Mouse (Mus musculus) hindbrain, embryonic 14.5 days (tissue): ENCODE results near the gene Rgp1. TPM values are rescaled to one million over a fixed set of nuclear protein-coding genes. Genes with fewer than 3 reads are reported as not detected.
"Not testable (repeated sequence)": the region's sequence is repeated elsewhere in the genome, so short reads cannot be mapped to it uniquely, and the experiment has no call there.

Experiments used
- ATAC-seq: fragments of 200-750 bp; cut with Nextera tagmentation; 2 replicates; pipeline ENCODE4 v1.8.0; 2017; ENCODE audit warnings: moderate number of reproducible peaks, mild to moderate bottlenecking, moderate TSS enrichment, moderate library complexity; ENCODE audit not compliant: low FRiP score
- DNase-seq: peaks from one replicate; pipeline ENCODE4 v3.0.0-alpha.2; 2015; ENCODE audit warnings: low spot score
- H3K27ac ChIP-seq: fragments of 300-500 bp; sonication (generic); 2 replicates; pipeline ENCODE4 v1.5.1; 2014; ENCODE audit warnings: mild to moderate bottlenecking, moderate library complexity
- H3K27me3 ChIP-seq: fragments of 300-500 bp; sonication (generic); 2 replicates; pipeline ENCODE4 v1.6.1; 2014; ENCODE audit warnings: mild to moderate bottlenecking, low read length, mixed read lengths; ENCODE audit not compliant: control insufficient read depth, insufficient read depth
- H3K36me3 ChIP-seq: fragments of 300-500 bp; sonication (generic); replicated peaks from 2 replicates; pipeline ENCODE4 v1.6.1; 2014; ENCODE audit not compliant: control insufficient read depth, insufficient read depth
- H3K4me1 ChIP-seq: fragments of 300-500 bp; sonication (generic); replicated peaks from 2 replicates; pipeline ENCODE4 v1.6.1; 2014; ENCODE audit warnings: antibody characterized with exemption, low read length, mixed read lengths; ENCODE audit not compliant: control insufficient read depth, insufficient read depth
- H3K4me2 ChIP-seq: fragments of 300-500 bp; sonication (generic); replicated peaks from 2 replicates; pipeline ENCODE4 v1.6.1; 2014; ENCODE audit warnings: mild to moderate bottlenecking, moderate library complexity
- H3K4me3 ChIP-seq: fragments of 300-500 bp; sonication (generic); replicated peaks from 2 replicates; pipeline ENCODE4 v1.5.1; 2014; ENCODE audit warnings: mild to moderate bottlenecking, low read length
- H3K9ac ChIP-seq: fragments of 300-500 bp; sonication (generic); 2 replicates; pipeline ENCODE4 v1.6.1; 2014
- H3K9me3 ChIP-seq: fragments of 300-500 bp; sonication (generic); 2 replicates; pipeline ENCODE4 v1.6.1; 2016; ENCODE audit warnings: low read length; ENCODE audit not compliant: control insufficient read depth
- WGBS: fragments of 180-500 bp; shearing (Covaris S2); extraction: QIAGEN DNeasy Blood & Tissue Kit; methylation state at CpG from one replicate; pipeline ENCODE4 v1.1.7; 2014; 5-methylcytosine and 5-hydroxymethylcytosine counted together
- polyA plus RNA-seq: library from polyadenylated mRNA; unstranded; fragments of >200 nt; fragmentation: Nextera tagmentation; extraction: Ambion mirVana; gene quantifications from 2 replicates; pipeline ENCODE4 v1.2.1, GENCODE M21; 2014

Gene Rgp1
- polyA plus RNA-seq, 1 experiment from 2014 or later = 25.2 TPM

DNA sequence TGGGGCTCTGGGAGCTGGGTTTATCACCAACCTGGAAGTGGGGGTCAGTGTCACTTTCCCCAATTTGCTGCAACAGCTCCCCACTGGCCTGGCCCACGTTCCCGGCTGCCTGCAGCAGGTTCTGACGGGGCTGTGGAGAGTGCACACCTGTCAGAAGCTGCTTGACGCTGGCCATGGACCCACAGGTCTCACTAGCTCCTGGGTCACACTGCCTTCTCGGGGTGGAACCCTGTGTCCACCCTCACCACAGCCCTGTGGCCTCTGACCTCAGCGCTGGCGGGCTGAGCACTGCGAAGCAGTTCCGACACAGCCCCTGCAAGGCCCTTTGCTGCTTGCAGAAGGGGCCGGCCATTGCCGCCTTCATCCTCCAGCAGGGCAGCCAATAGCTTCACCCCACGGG, 29.5 kb upstream of the Rgp1 start:
- no peak overlapping the region for H3K9ac ChIP-seq
- no peak overlapping the region for H3K4me3 ChIP-seq
- no peaks in the 10 kb centered on the region for H3K9me3 ChIP-seq
- H3K4me1 ChIP-seq = no peaks in the 10 kb centered on the region
- H3K27me3 ChIP-seq = no peaks in the 10 kb centered on the region
- H3K36me3 ChIP-seq = peaks cover 100% of the 10 kb centered on the region
- ATAC-seq (no peak), DNase-seq (no peak)
- H3K4me2 ChIP-seq = no peak overlapping the region
- no peak overlapping the region for H3K27ac ChIP-seq
- WGBS = 93% methylated on average over 12 of the region's 12 CpGs

DNA sequence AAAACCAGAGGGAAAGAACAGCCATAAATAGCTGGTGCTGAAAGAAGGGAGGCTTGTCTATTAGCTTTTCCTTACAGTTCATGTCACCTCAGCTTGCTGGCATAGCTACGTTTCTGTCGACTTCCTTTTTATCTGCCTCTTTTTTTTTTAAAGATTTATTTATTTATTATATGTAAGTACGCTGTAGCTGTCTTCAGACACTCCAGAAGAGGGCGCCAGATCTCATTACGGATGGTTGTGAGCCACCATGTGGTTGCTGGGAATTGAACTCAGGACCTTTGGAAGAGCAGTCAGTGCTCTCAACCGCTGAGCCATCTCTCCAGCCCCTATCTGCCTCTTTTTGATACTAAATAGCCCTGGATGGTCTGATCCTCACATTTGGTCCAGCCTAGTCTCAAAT, 26.7 kb upstream of the Rgp1 start:
- not testable (repeated sequence) for H3K4me3 ChIP-seq, H3K27ac ChIP-seq, H3K27me3 ChIP-seq, H3K4me1 ChIP-seq, DNase-seq, H3K9ac ChIP-seq, ATAC-seq, H3K9me3 ChIP-seq, H3K4me2 ChIP-seq
- H3K36me3 ChIP-seq = peaks cover 99% of the 10 kb centered on the region
- 88% methylated on average over 6 of the region's 6 CpGs for WGBS

DNA sequence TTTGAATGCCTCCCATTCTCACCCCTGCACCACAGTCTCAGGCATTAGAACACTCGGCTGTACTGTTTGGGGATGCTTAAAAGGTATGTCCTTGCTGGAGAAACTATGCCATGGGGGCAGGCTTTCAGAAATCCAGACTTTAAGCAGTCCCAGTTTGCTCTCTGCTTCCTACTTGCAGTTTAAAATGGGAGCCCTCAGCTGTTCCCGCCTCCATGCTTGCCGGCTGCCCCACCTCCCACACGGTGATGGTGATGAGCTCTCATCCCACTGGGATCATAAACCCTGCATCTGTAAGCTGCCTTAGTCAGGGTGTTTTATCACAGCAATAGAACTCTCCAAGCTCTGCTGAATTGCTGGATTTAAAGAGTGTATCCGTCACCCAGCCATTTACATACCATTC, 26.1 kb upstream of the Rgp1 start:
- Histone ChIP-seq H3K4me1 (no peaks in the 10 kb centered on the region), H3K9ac (no peak overlapping the region), H3K27ac (no peak overlapping the region), H3K27me3 (no peaks in the 10 kb centered on the region), H3K9me3 (no peaks in the 10 kb centered on the region), H3K36me3 (peaks cover 97% of the 10 kb centered on the region), H3K4me3 (no peak overlapping the region), H3K4me2 (no peak overlapping the region)
- 97% methylated on average over 5 of the region's 5 CpGs for WGBS
- DNase-seq (no peak), ATAC-seq (no peak)

DNA sequence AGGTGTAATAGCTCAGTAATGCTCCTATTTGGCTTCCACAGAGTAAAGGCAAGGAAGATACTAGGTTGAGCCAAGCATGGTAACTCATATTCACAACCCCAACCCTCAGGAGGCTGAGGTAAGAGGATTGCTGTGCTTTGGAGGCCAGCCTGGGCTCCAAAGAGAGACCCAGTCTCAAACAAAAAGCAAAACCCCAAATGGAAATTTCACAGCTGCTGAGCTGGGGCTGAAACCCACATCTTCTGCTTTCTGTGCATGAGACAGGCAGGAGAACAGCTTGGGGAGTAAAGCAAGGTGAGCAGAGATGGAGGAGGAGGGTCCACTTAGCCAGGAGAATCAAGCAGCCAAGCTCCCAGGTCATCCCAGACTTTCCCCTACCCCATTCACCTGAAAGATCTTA, 24.6 kb upstream of the Rgp1 start:
- DNase-seq (no peak), ATAC-seq (no peak)
- Histone ChIP-seq H3K9me3 (no peaks in the 10 kb centered on the region), H3K4me1 (peaks cover 6% of the 10 kb centered on the region; the same call in 1 of the 2 replicates), H3K4me2 (no peak overlapping the region), H3K27me3 (no peaks in the 10 kb centered on the region), H3K27ac (no peak overlapping the region), H3K36me3 (peaks cover 84% of the 10 kb centered on the region), H3K9ac (no peak overlapping the region), H3K4me3 (no peak overlapping the region)

DNA sequence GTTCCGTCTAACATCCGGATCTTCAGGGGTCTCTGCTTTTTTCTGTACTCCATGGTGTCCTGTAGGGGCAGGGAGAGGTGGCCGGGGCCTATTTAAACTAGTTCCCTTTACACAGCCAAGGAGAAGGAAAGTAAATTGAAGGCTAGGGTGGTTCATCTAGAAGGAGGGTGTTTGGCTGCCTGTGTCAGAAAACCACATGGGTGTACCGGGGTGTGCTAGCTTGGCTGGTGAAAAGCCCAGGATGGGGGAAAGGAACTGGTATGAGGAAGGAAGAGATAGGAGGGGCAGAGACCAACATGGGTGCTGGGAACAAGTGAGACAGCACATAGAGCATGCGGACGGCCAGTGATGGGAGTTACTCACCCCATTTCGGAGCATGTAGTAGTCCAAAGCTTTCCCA, 22.6 kb upstream of the Rgp1 start:
- Histone ChIP-seq H3K27me3 (no peaks in the 10 kb centered on the region), H3K9ac (no peak overlapping the region), H3K9me3 (no peaks in the 10 kb centered on the region), H3K4me1 (peaks cover 14% of the 10 kb centered on the region), H3K4me2 (no peak overlapping the region), H3K4me3 (no peak overlapping the region), H3K27ac (no peak overlapping the region), H3K36me3 (peaks cover 69% of the 10 kb centered on the region)
- WGBS = 97% methylated on average over 7 of the region's 7 CpGs
- DNase-seq (no peak), ATAC-seq (no peak)

DNA sequence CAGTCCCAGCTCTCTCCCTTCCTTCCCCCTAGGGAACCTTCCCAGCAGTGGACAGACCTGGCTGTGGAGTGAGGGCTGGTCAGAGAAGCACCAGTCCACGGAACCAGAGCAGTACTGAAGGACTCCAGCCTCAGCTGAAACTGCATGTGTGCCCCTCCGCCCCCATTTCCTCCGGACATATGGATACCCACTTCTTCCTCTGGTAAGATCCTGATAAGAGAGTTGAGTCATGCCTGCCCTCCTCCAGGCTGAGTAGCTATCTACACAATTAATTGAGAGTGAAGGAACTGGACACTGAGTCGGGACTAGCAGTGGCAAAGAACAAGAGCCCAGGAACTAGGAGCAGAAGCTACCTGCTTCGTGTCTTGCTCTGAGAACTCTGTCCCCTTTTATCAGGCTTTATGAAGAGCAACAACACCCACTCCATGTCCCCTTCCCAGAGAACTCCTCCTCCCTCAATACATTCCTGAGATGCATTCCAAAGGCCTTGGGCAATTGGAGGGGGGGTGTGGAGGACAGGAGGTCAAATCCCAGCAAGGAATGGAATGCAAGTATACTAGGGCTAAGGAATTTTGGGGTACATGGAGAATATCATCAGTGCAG, 20.4 kb upstream of the Rgp1 start:
- Histone ChIP-seq H3K4me1 (peaks cover 22% of the 10 kb centered on the region), H3K4me3 (no peak overlapping the region), H3K27ac (no peak overlapping the region), H3K27me3 (no peaks in the 10 kb centered on the region), H3K4me2 (peak overlapping the region; percentile 27; the same call in 1 of the 2 replicates), H3K36me3 (peaks cover 47% of the 10 kb centered on the region), H3K9ac (0 out of 2 replicates have a peak overlapping the region, but pooled peaks have one; percentile 4), H3K9me3 (no peaks in the 10 kb centered on the region)
- ATAC-seq = no peak
- no peak for DNase-seq
- WGBS = 56% methylated on average over 5 of the region's 5 CpGs

DNA sequence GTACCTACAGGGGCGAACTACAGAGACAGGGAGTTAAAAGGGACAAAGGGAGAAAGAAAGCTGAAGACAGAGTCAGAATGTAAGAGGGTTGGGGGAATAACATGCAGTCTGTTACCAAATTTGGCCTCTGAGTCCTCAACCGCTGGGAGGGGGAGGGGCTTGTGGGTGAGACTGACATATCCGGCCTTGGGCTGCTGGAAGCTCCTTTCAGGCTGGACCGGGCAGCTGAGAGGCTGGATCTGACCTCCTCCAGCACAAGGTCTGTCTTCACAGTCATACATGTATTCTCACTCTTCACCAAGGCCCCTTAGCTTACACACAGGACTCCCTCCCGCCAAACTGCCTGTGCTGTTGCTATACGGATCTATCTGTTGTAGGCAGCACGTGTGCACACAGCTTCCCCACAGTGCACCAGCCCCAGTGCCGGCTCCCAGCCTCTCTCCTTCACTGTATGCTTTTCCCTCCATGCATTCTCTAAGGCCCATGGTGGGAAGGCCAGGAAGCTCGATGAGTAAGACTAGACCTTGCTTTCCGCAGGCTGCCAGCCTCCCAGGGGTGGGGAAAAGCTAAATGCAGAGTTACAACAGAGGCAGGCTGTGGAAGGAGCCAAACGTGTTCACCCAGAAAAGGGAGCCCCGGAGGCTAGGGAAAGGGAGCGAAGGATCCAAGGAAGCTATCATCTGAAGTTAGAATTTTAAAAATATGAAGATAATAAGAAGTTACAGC, 19.7 kb upstream of the Rgp1 start:
- H3K4me2 ChIP-seq = peak overlapping the region; percentile 27; the same call in 1 of the 2 replicates
- H3K4me1 ChIP-seq = peaks cover 28% of the 10 kb centered on the region
- H3K9me3 ChIP-seq = no peaks in the 10 kb centered on the region
- H3K36me3 ChIP-seq = peaks cover 43% of the 10 kb centered on the region
- no peak for DNase-seq
- ATAC-seq = no peak
- 0 out of 2 replicates have a peak overlapping the region, but pooled peaks have one; percentile 18 for H3K9ac ChIP-seq
- no peaks in the 10 kb centered on the region for H3K27me3 ChIP-seq
- 25% methylated on average over 13 of the region's 13 CpGs for WGBS
- no peak overlapping the region for H3K4me3 ChIP-seq
- 0 out of 2 replicates have a peak overlapping the region, but pooled peaks have one; percentile 2 for H3K27ac ChIP-seq

DNA sequence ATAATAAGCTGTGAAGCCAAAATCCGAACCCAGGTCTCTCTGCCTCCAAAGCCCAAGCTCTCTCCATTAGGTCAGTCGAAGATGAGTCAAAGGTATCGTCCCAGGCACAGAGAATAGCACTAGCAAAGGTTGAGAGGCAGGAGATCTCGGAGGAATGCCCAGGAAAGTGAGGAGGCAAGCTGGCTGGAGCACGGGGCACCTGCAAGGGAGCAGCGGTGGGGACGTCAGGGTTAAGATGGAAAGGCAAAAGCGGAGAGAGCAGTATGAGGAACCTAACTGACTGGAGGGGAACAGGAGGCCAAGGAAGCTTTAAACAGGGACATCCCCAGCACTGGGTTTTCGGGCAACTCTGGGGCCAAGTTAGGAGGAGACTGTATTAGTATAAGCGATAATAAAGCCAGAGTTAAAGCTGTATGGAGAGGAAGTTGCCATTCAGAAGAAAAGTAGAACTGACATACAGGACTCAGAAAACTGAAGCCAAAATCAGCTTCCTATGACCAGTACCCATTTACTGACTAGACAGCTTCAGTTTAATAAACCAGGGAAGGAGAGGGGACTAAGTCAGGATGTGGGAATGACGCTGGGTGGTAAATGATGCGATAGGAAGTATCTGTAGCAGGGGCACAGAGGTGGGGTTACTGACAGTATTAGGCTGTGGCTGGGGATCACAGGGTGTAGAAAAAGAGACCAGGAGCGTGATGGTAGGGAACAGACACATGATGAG, 18.8 kb upstream of the Rgp1 start:
- Histone ChIP-seq H3K4me3 (no peak overlapping the region), H3K9ac (0 out of 2 replicates have a peak overlapping the region, but pooled peaks have one; percentile 18), H3K4me1 (peaks cover 34% of the 10 kb centered on the region), H3K4me2 (peak overlapping the region; percentile 78; the same call in 1 of the 2 replicates), H3K36me3 (peaks cover 39% of the 10 kb centered on the region), H3K9me3 (no peaks in the 10 kb centered on the region), H3K27ac (no peak overlapping the region), H3K27me3 (no peaks in the 10 kb centered on the region)
- WGBS = 80% methylated on average over 13 of the region's 13 CpGs
- no peak for ATAC-seq
- DNase-seq = no peak

DNA sequence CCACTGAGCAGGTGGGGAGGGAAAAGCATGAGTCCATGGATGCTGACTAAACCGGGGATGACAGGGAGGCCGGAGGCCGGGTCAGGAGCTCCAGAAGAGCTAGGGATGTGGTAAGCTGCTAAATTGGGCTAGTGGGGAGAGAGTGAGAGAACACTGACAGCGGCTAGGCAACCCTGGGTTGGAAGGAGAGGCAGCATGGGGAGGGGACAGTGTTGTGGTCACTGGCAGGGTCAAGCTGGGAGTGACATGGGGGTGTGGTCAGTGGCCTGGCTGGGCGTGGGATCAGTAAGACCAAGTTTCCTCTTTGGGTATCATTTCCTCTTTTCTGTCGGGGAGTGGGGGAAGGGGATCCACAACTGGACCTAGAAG, 18.3 kb upstream of the Rgp1 start:
- 46% methylated on average over 6 of the region's 6 CpGs for WGBS

More for the DNA sequence above, 18.3 kb upstream of the Rgp1 start:
- ATAC-seq = no peak
- H3K27me3 ChIP-seq = no peaks in the 10 kb centered on the region
- DNase-seq = no peak
- no peak overlapping the region for H3K27ac ChIP-seq
- peaks cover 39% of the 10 kb centered on the region for H3K36me3 ChIP-seq
- peaks cover 34% of the 10 kb centered on the region for H3K4me1 ChIP-seq
- no peaks in the 10 kb centered on the region for H3K9me3 ChIP-seq
- H3K9ac ChIP-seq = 0 out of 2 replicates have a peak overlapping the region, but pooled peaks have one; percentile 18
- H3K4me3 ChIP-seq = 0 out of 2 replicates have a peak overlapping the region, but pooled peaks have one; percentile 81
- H3K4me2 ChIP-seq = peak overlapping the region; percentile 78
